Mouse (Mus musculus): ENCODE results near the gene Gm26897. TPM values are rescaled to one million over a fixed set of nuclear protein-coding genes. Genes with fewer than 3 reads are reported as not detected.

Gene Gm26897
- polyA plus RNA-seq, 1 experiment from 2014 or later: not detected

DNA sequence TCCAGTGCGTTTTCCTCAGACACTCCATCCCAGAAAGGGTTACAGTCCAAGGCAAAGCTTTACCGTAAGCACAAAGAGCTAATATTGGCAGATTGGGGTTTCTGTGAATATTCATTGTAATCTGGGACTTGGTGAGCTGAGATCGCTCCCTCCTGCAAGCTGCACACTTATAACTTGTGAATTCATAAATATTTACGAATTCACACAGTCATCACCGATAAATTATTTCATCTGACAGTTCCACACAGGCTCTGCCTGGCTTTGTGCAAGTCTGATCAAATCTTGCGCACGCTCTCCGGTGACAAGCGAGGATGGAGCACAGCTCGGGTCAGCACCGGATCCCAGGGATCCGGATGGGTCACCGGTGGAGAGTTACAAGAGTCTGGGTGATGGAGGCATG lies 16.4 kb downstream of the Gm26897 start:
- POLR2A ChIA-PET: no interaction called here
- H3K27me3 ChIP-seq: peaks cover 7% of the 10 kb centered on the region
- in situ Hi-C loops (cut with MboI; ENCODE audit: low pct_unique_long_range_greater_than_20kb): no loop called here
- no peak for ATAC-seq
- TF ChIP-seq CTCF (IDR thresholded peaks at IDR 0.05): no peak
- no peak for DNase-seq (ENCODE audit: low read depth, low spot score)
- CTCF ChIA-PET: no interaction called here

DNA sequence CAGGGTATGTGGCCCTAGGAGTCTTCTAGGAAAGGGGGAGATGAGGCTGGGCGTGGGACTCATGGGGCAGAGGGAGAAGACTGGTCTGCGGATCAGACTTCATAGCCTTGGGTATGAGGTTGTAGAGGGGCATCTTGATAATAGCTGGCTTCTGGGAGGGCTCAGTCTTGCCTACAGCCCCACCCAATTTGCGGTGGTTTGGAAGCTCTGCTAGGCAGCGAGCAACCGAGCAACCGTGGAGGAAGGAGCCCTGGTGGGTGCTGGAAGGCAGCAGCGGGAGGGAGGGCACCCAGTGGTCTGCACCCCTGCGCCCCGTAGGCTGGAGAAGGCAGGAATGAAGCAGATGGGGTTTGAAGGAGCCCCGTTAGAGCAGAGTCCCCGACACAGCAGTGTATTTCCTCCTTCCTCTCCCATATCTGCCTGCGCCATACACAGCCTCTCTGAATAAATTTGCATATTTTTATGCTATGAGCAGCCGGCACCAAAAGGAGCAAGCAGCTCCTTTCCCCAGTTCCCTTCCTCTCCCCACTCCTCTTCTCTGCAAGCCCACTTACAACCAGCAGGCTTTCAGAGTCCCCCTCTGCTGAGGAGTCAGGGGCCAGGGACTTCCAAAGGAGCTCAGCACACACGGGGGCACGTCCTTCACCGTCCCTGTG lies 20.9 kb downstream of the Gm26897 start:
- CTCF ChIA-PET: interaction anchor here (1.2 kb wide), 1 partner anchor 21 kb away, joined by 3 read pairs; the partner anchor contains the start of gene Gm26897
- no peak for DNase-seq (ENCODE audit: low read depth, low spot score)
- in situ Hi-C loops (cut with MboI; ENCODE audit: low pct_unique_long_range_greater_than_20kb): no loop called here
- POLR2A ChIA-PET: no interaction called here
- H3K27me3 ChIP-seq: peaks cover 7% of the 10 kb centered on the region
- no peak for ATAC-seq
- no peak for TF ChIP-seq CTCF (IDR thresholded peaks at IDR 0.05)

DNA sequence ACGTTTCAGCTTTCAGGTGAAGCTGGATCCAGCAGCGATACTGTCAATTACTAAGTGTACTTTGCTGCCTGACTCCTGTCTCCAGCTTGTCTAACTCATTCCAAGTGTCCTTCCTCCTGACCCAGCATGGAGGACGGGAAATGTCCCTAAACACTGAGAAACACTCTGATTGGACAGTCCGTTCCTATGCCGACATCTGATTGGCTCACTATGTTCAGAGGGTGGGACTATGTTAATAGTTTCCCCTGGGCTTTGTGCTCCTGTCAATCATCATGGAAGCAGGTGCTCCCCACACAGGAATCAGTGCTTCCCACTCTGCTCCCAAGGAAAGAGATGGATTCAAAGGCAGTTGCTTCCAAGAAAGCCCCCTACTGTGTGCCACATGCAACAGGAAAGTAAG lies 21.6 kb downstream of the Gm26897 start:
- in situ Hi-C loops (cut with MboI; ENCODE audit: low pct_unique_long_range_greater_than_20kb): no loop called here
- peaks cover 7% of the 10 kb centered on the region for H3K27me3 ChIP-seq
- ChIA-PET POLR2A (no interaction called here), CTCF (no interaction called here)
- TF ChIP-seq CTCF (IDR thresholded peaks at IDR 0.05): no peak
- ATAC-seq (no peak), DNase-seq (ENCODE audit: low read depth, low spot score) (no peak)

DNA sequence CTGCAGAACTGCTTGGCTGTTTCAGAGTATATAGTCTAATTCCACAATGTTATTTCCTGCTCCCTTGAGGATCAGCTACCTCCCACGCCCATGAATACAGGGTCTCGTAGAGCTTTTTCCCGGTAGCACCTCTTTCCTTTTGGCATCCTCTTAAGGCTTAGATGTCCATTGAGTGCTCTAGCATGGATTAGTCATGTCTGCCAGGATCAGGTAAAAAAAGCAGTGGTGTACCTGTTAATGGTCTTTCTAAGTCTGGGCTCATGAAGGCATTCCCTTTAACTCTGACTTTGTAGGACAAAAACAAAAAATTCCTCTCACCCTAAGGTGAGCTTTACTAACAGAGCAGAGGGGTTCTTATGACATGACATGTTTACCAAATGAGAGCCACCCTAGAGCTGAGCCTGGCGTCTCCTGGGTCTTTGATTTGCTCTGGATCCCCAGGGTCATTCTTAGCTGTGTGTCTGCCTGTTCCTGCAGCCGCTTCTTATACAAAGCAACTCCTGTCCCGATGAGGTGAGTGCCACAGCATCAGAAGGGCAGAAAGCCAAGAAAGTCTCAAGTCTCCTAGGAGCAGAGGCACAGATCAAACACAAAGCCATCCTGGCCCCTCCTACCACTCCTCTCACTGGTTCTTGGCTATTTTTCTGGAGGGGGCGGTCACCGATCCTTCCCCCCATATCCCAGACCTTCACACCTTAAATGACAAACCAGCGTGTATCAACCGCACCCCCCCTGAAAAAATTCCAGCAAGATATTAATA lies 27.2 kb downstream of the Gm26897 start:
- in situ Hi-C loops (cut with MboI; ENCODE audit: low pct_unique_long_range_greater_than_20kb): no loop called here
- no peaks in the 10 kb centered on the region for H3K27me3 ChIP-seq
- CTCF ChIA-PET: interaction anchor here (1.6 to 1.7 kb wide), 2 partner anchors 14 to 27 kb away, joined by 4 to 6 read pairs; partner anchors contain the start of gene Gm26897
- ATAC-seq: no peak
- POLR2A ChIA-PET: interaction anchor here (0.7 kb wide), 1 partner anchor 418 kb away, joined by 7 read pairs; no protein-coding TSS in a partner anchor
- no peak for DNase-seq (ENCODE audit: low read depth, low spot score)
- no peak for TF ChIP-seq CTCF (IDR thresholded peaks at IDR 0.05)

DNA sequence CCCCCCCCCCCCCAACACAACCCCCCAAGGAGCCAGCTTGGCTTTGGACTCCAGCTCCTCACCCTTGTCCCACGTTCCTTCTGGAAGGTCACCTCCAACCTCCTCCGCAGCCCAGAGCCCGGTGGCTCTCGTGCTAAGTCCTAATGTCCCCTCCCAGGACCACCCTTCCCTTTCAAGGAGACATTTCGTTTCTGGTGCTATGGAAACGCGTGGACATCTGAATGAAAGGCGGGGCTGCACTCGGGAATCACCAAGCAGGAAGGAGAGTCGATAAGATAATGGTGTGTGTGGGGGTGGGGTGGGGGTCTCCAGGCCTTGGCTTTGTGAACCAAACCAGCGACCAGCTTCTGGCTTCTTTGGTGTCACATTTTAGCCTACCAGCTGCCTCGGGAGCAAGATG lies 27.9 kb downstream of the Gm26897 start:
- DNase-seq (ENCODE audit: low read depth, low spot score): no peak

DNA sequence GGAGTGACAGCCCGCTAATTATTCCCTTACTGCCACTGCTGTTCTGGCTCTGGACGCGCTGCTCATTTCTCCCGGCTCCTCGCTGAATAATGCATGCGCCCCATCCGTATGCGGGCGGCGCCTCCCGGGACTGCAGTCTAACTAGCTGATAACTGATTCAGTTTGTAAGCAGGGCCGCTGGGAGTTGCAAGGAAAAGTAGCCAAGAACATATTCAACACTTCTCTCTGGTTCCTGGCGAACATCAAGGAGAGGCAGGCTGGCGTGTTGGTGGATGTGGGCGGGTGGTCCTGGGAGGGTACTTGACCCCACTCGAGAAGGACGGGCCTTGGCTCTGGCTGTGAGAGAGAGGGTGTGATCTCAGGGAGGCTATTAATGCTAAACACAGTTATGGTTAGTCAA lies 28.4 kb downstream of the Gm26897 start:
- H3K27me3 ChIP-seq: peaks cover 4% of the 10 kb centered on the region
- in situ Hi-C loops (cut with MboI; ENCODE audit: low pct_unique_long_range_greater_than_20kb): no loop called here
- no peak for TF ChIP-seq CTCF (IDR thresholded peaks at IDR 0.05)
- DNase-seq (ENCODE audit: low read depth, low spot score) (no peak), ATAC-seq (no peak)
- ChIA-PET CTCF (no interaction called here), POLR2A (no interaction called here)

More for the DNA sequence above, 27.9 kb downstream of the Gm26897 start:
- POLR2A ChIA-PET: interaction anchor here (0.7 kb wide), 1 partner anchor 417 kb away, joined by 7 read pairs; no protein-coding TSS in a partner anchor
- peaks cover 2% of the 10 kb centered on the region for H3K27me3 ChIP-seq
- in situ Hi-C loops (cut with MboI; ENCODE audit: low pct_unique_long_range_greater_than_20kb): no loop called here
- no peak for TF ChIP-seq CTCF (IDR thresholded peaks at IDR 0.05)
- CTCF ChIA-PET: interaction anchor here (1.6 kb wide), 1 partner anchor 28 kb away, joined by 4 read pairs; the partner anchor contains the start of gene Gm26897
- no peak for ATAC-seq

DNA sequence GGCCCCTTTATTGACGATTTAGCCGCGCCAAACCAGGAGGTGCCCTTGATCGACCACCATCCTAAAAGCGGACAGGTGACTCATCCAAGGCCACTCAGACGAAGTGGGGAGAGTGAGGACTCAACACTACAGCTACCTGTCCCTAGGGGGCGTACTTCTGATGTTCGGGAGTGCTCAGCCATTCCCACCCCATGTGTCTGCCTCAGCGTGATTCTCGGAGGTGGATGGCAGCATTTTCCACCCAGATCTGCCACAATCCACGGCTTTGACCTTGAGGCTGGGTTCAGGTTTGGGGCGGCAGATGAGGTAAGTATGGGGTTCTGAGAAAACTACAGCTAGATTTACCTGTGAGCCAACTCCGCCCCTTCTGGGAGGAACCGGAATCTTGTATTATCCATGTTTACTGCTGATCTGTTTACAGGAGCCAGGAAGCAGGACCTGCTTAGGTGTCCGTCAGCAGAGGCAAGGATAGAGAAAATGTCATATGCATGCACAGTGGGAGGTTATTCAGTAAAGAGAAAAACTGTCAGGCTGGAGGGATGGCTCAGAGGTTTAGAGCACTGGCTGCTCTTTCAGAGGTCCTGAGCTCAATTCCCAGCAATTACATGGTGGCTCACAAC lies 32.1 kb downstream of the Gm26897 start:
- ChIA-PET CTCF (interaction anchor here (1.2 kb wide), 1 partner anchor 13 kb away, joined by 3 read pairs; no protein-coding TSS in a partner anchor), POLR2A (no interaction called here)
- ATAC-seq: no peak
- H3K27me3 ChIP-seq: peaks cover 4% of the 10 kb centered on the region
- in situ Hi-C loops (cut with MboI; ENCODE audit: low pct_unique_long_range_greater_than_20kb): no loop called here
- TF ChIP-seq CTCF (IDR thresholded peaks at IDR 0.05): no peak
- DNase-seq (ENCODE audit: low read depth, low spot score): no peak

DNA sequence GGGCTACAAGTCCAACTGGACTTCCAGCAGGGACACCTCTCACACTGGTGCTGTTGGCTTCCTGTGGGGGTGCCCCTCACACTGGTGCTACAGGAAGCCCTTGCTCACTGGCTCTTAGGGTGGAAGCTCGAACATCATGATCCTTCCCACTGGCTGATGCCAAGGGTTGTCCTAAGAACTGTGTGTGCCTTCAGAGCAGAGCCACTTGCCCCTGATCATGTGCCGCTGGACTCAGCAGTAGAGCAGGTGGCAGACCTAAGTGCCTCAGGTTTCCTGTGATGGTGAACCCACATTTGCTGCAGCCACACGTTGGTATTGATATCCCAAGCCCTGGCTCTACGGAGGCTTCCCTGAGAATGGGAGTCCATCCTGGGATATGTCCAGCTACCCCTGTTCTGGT lies 33.0 kb downstream of the Gm26897 start:
- no peak for TF ChIP-seq CTCF (IDR thresholded peaks at IDR 0.05)
- ChIA-PET CTCF (no interaction called here), POLR2A (no interaction called here)
- DNase-seq (ENCODE audit: low read depth, low spot score): no peak
- ATAC-seq: no peak
- peaks cover 4% of the 10 kb centered on the region for H3K27me3 ChIP-seq
- in situ Hi-C loops (cut with MboI; ENCODE audit: low pct_unique_long_range_greater_than_20kb): no loop called here

DNA sequence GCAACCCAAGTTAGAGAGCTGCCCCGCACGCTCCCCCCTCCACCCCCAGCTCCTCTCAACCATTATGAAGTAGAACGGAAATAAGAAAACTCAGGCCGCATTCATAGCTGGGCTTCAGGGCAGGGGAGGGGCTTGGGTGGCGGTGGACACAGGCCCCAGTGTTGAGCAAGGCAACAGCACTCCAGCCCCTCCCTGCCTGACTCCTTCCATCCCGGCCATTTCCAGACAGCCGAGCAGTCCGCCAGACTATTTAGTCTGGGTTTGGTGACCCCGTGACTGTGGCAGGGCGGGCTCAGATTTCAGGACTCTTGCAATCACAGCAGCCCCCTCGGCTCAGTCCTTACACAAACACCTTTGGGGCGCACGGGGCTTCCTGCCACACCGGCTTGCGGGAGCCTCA lies 36.5 kb downstream of the Gm26897 start:
- no peak for ATAC-seq
- POLR2A ChIA-PET: interaction anchor here (0.7 kb wide), 1 partner anchor 23 kb away, joined by 3 read pairs; no protein-coding TSS in a partner anchor
- CTCF ChIA-PET: no interaction called here
- in situ Hi-C loops (cut with MboI; ENCODE audit: low pct_unique_long_range_greater_than_20kb): no loop called here
- TF ChIP-seq CTCF (IDR thresholded peaks at IDR 0.05): no peak
- peaks cover 4% of the 10 kb centered on the region for H3K27me3 ChIP-seq
- no peak for DNase-seq (ENCODE audit: low read depth, low spot score)

DNA sequence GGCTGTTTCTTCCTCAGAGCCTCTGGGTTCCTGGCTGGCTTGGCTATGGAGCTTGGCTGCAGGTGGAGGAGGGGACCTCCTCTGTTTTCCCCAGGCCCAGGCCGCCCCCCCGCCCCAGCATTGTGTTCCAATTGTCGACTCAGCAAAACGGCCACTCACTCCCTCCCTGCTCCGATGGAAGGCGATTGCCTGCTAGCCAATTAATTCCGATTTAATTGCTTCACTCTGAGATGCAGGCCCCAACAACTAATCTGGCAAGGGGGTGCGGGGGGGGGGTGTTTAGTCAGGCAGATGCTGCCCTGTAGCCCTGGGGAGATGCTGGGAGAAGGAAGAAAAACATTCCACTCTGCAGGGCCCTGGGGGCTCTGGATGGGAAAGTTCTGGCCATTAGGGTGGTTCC lies 38.4 kb downstream of the Gm26897 start:
- TF ChIP-seq CTCF (IDR thresholded peaks at IDR 0.05): no peak
- CTCF ChIA-PET: no interaction called here
- ATAC-seq (no peak), DNase-seq (ENCODE audit: low read depth, low spot score) (no peak)
- POLR2A ChIA-PET: no interaction called here
- in situ Hi-C loops (cut with MboI; ENCODE audit: low pct_unique_long_range_greater_than_20kb): no loop called here
- H3K27me3 ChIP-seq: no peaks in the 10 kb centered on the region

Measured in Patski (cell line).